Mouse (Mus musculus) small intestine, adult 2 months (tissue): ENCODE results near the gene Dhx40.

ENCODE experiments used
- CTCF ChIP-seq: fragments of 200-500 bp; IDR thresholded peaks from 2 replicates; pipeline ENCODE4 v1.5.1; 2012; ENCODE audit warnings: low read depth, mild to moderate bottlenecking, control low read depth, inconsistent platforms, low read length, moderate library complexity, mixed read lengths; ENCODE audit not compliant: insufficient replicate concordance, insufficient read length; ENCODE audit errors: extremely low read depth
- POLR2A ChIP-seq: fragments of 200-500 bp; IDR thresholded peaks from 2 replicates; pipeline ENCODE4 v1.6.1; 2012; ENCODE audit warnings: low read depth, mild to moderate bottlenecking, control low read depth, inconsistent platforms, low read length, moderate library complexity

DNA sequence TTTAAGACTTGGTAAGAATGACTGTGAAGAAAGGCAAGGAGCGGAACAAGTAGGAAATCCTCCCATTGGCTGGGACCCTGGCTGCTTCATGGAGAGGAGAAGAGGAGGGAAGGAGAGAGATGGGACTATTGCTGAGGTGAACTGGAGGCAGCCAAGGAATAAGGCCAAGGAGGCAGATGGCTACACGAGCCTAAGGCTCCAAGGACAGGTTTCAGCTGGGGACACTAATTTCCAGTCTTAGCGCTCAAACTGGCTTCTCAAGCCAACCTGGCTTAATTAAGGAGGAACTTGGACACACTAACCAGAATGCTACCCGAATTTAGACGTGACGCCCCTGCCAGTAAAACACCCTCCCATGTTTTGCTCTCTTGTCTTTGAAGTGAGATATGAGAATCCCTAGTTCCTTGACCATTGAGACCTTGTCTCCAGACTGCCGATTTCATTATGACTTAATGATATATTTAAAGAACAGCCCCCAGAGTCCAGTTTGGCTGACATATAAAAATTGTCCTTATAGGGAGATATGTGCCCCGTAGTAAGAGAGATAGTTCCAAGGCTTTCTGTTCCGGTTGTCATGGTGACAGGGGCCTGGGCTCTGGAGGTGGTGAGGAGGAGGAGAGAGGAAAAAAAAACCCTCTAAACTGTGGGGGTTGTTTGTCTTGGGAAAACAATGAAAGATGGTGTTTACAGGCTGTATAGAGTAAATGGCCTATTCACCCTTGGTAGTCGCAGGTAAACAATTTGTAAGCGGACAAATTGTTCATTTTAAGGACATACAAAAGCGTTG lies 48.3 kb upstream of the Dhx40 start:
- TF ChIP-seq CTCF (no peak), POLR2A (no peak)
